Mouse (Mus musculus) liver, embryonic 11.5 days (tissue): ENCODE measurements at regions not wholly inside any gene's neighbourhood (a gene's known extent, or its start where the extent isn't known, plus 50 kb on each side); places are given as distances from the start of the nearest gene placed in this dataset.

Source experiments
- ATAC-seq: fragments of 200-750 bp; cut with Nextera tagmentation; replicated peaks from 2 replicates; pipeline ENCODE4 v1.8.0; 2017; ENCODE audit warnings: moderate number of reproducible peaks, mild to moderate bottlenecking, moderate TSS enrichment, moderate library complexity; ENCODE audit not compliant: low FRiP score
- DNase-seq: peaks from one replicate; pipeline ENCODE4 v3.0.0-alpha.2; 2017; ENCODE audit warnings: low spot score
- H3K27ac ChIP-seq: fragments of 300-500 bp; sonication (generic); 2 replicates; pipeline ENCODE4 v1.5.1; 2014; ENCODE audit warnings: mild to moderate bottlenecking, low read depth, low read length, control low read depth
- H3K27me3 ChIP-seq: fragments of 300-500 bp; sonication (generic); replicated peaks from 2 replicates; pipeline ENCODE4 v1.6.1; 2014; ENCODE audit warnings: low read length, mixed read lengths; ENCODE audit not compliant: control insufficient read depth, insufficient read depth
- H3K36me3 ChIP-seq: fragments of 300-500 bp; sonication (generic); 2 replicates; pipeline ENCODE4 v1.6.1; 2014; ENCODE audit warnings: mild to moderate bottlenecking, low read length, moderate library complexity, mixed read lengths; ENCODE audit not compliant: control insufficient read depth, insufficient read depth
- H3K4me1 ChIP-seq: fragments of 300-500 bp; sonication (generic); replicated peaks from 2 replicates; pipeline ENCODE4 v1.6.1; 2014; ENCODE audit warnings: low read length, mixed read lengths; ENCODE audit not compliant: control insufficient read depth, insufficient read depth
- H3K4me2 ChIP-seq: fragments of 300-500 bp; sonication (generic); 2 replicates; pipeline ENCODE4 v1.6.1; 2014; ENCODE audit warnings: mild to moderate bottlenecking, control low read depth, moderate library complexity
- H3K4me3 ChIP-seq: fragments of 300-500 bp; sonication (generic); 2 replicates; pipeline ENCODE4 v1.5.1; 2014; ENCODE audit warnings: low read depth, low read length, control low read depth
- H3K9ac ChIP-seq: fragments of 300-500 bp; sonication (generic); 2 replicates; pipeline ENCODE4 v1.6.1; 2014; ENCODE audit warnings: low read depth, low read length, control low read depth
- H3K9me3 ChIP-seq: fragments of 300-500 bp; sonication (generic); 2 replicates; pipeline ENCODE4 v1.6.1; 2016; ENCODE audit warnings: low read length, inconsistent platforms, mixed read lengths; ENCODE audit not compliant: control insufficient read depth
- WGBS: fragments of 180-500 bp; shearing (Covaris S2); extraction: QIAGEN DNeasy Blood & Tissue Kit; methylation state at CpG from one replicate; pipeline ENCODE4 v1.1.7; 2014; 5-methylcytosine and 5-hydroxymethylcytosine counted together

DNA sequence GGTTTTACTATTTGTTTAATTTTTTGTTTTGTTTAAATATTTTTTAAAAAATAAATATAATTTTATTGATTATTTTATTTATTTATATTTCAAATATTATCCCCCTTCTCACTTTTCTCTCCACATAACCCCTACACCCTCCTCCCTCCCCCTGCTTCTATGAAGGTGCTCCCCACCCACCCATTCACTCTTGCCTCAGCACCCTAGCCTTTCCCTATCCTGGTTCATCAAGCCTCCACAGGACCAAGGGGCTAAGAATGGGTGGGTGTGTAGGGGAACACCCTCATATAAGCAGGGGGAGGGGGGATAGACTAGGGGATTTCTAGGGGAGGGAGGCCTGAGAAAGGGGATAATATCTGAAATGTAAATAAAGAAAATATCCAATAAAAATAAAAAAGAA lies 313.7 kb upstream of the Gm21293 start:
- no peak overlapping the region for H3K27ac ChIP-seq
- no peak overlapping the region for H3K4me2 ChIP-seq
- H3K27me3 ChIP-seq = no peaks in the 10 kb centered on the region
- ATAC-seq = no peak
- no peaks in the 10 kb centered on the region for H3K4me1 ChIP-seq
- H3K36me3 ChIP-seq = no peaks in the 10 kb centered on the region
- H3K9ac ChIP-seq = no peak overlapping the region
- H3K4me3 ChIP-seq = no peak overlapping the region
- DNase-seq = no peak
- H3K9me3 ChIP-seq = no peaks in the 10 kb centered on the region

GRCm38 (mm10) chr10:103832063-103832462 lies 310.7 kb upstream of the Gm21293 start:
- no peak for ATAC-seq
- DNase-seq = no peak
- H3K9ac ChIP-seq = no peak overlapping the region
- no peaks in the 10 kb centered on the region for H3K27me3 ChIP-seq
- no peak overlapping the region for H3K4me3 ChIP-seq
- H3K4me2 ChIP-seq = no peak overlapping the region
- H3K36me3 ChIP-seq = no peaks in the 10 kb centered on the region
- H3K9me3 ChIP-seq = no peaks in the 10 kb centered on the region
- 65% methylated on average over 2 of the region's 2 CpGs for WGBS
- H3K27ac ChIP-seq = no peak overlapping the region
- H3K4me1 ChIP-seq = no peaks in the 10 kb centered on the region

GRCm38 (mm10) chr10:103855211-103855610 lies 287.6 kb upstream of the Gm21293 start:
- Histone ChIP-seq H3K4me2 (no peak overlapping the region), H3K36me3 (no peaks in the 10 kb centered on the region), H3K4me1 (no peaks in the 10 kb centered on the region), H3K27me3 (no peaks in the 10 kb centered on the region), H3K9me3 (no peaks in the 10 kb centered on the region), H3K27ac (no peak overlapping the region), H3K4me3 (no peak overlapping the region), H3K9ac (no peak overlapping the region)
- 83% methylated on average over 1 of the region's 1 CpGs for WGBS
- DNase-seq (no peak), ATAC-seq (no peak)

- no peaks in the 10 kb centered on the region for H3K36me3 ChIP-seq
- 75% methylated on average over 1 of the region's 1 CpGs for WGBS
- no peaks in the 10 kb centered on the region for H3K4me1 ChIP-seq
- H3K27ac ChIP-seq = no peak overlapping the region
- DNase-seq (no peak), ATAC-seq (no peak)
- no peaks in the 10 kb centered on the region for H3K9me3 ChIP-seq
- H3K4me2 ChIP-seq = no peak overlapping the region
- H3K9ac ChIP-seq = no peak overlapping the region
- no peak overlapping the region for H3K4me3 ChIP-seq
- H3K27me3 ChIP-seq = no peaks in the 10 kb centered on the region
Observed at GRCm38 (mm10) chr10:103860890-103861289, 281.9 kb upstream of the Gm21293 start.

GRCm38 (mm10) chr10:103862120-103862519 lies 280.7 kb upstream of the Gm21293 start:
- no peak overlapping the region for H3K27ac ChIP-seq
- no peak overlapping the region for H3K4me3 ChIP-seq

DNA sequence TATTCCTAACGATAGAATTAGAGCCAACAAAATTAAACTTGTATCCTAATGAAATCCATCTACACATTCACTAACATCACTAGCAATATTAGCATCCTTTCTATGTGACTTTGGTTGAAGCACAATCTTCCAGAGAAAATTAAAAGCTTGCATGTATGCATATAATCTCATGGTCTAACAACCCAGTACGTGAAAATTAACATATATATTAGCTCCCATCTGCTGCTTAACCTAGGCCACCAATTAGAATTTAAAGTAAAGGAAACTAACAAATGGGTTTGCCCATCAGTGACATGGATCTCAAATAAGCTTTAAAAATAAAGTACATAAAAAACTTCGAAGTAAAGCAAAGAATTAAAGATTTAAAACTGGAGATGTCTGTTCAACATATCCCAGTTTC lies 278.9 kb upstream of the Gm21293 start:
- H3K4me1 ChIP-seq = no peaks in the 10 kb centered on the region
- H3K27ac ChIP-seq = no peak overlapping the region
- no peak overlapping the region for H3K4me3 ChIP-seq
- H3K36me3 ChIP-seq = no peaks in the 10 kb centered on the region
- DNase-seq (no peak), ATAC-seq (no peak)
- H3K9me3 ChIP-seq = no peaks in the 10 kb centered on the region
- no peak overlapping the region for H3K9ac ChIP-seq
- H3K27me3 ChIP-seq = no peaks in the 10 kb centered on the region
- H3K4me2 ChIP-seq = no peak overlapping the region
- 69% methylated on average over 3 of the region's 3 CpGs for WGBS

More at GRCm38 (mm10) chr10:103862120-103862519, 280.7 kb upstream of the Gm21293 start:
- WGBS = 69% methylated on average over 2 of the region's 2 CpGs
- no peak for DNase-seq
- Histone ChIP-seq H3K9ac (no peak overlapping the region), H3K4me1 (no peaks in the 10 kb centered on the region), H3K9me3 (no peaks in the 10 kb centered on the region), H3K4me2 (no peak overlapping the region), H3K27me3 (no peaks in the 10 kb centered on the region), H3K36me3 (no peaks in the 10 kb centered on the region)
- ATAC-seq = no peak

GRCm38 (mm10) chr10:103910098-103910497 lies 232.7 kb upstream of the Gm21293 start:
- Histone ChIP-seq H3K4me2 (no peak overlapping the region), H3K9me3 (no peaks in the 10 kb centered on the region), H3K4me3 (no peak overlapping the region), H3K4me1 (no peaks in the 10 kb centered on the region), H3K27ac (no peak overlapping the region), H3K27me3 (no peaks in the 10 kb centered on the region), H3K36me3 (no peaks in the 10 kb centered on the region), H3K9ac (no peak overlapping the region)
- no peak for DNase-seq
- WGBS = 68% methylated on average over 2 of the region's 2 CpGs
- no peak for ATAC-seq

DNA sequence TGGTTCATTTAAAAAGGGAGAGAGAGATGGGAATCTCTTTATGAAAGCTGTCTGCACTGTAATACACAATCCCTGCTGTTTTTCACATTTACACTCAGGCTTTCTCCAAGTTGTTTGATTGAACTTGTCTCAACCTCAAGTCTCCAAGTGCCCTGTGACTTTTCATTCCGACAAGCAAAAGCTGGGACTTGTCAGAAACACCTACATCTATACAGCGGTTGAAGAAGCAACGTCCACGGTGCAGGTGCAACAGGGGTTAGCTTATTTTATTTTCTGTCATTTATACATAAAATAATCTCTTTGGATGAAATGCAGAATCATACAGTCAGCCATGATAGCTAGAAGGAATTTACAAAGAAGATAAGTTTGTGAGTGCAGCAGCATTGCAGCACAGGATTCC lies 184.6 kb upstream of the Gm21293 start:
- Histone ChIP-seq H3K27ac (no peak overlapping the region), H3K4me3 (no peak overlapping the region), H3K27me3 (no peaks in the 10 kb centered on the region), H3K9ac (no peak overlapping the region), H3K36me3 (no peaks in the 10 kb centered on the region), H3K4me1 (no peaks in the 10 kb centered on the region), H3K4me2 (no peak overlapping the region), H3K9me3 (no peaks in the 10 kb centered on the region)
- ATAC-seq (no peak), DNase-seq (no peak)
- whole genome bisulfite sequencing = 50% methylated on average over 4 of the region's 4 CpGs

DNA sequence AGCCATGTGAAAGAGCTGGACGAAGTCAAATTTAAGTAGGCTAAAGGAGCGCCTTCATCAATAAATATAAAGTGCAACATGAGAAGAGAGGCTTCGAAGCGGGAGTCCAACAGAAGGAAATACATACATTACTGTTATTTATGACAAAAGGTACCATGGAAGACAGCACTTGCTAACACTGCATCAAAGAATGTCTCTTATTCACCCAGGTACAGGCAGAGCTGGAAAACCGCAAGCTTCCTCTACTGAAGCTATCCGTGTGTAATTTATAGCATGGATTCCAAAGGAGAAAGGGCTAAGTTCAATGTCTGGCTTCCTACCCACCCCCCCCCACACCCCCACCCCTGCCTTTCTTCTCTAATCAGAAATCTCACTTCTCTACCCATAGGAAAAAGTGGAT lies 166.7 kb upstream of the Gm21293 start:
- ATAC-seq (no peak), DNase-seq (no peak)
- H3K4me1 ChIP-seq = no peaks in the 10 kb centered on the region
- no peak overlapping the region for H3K27ac ChIP-seq
- H3K36me3 ChIP-seq = no peaks in the 10 kb centered on the region
- no peak overlapping the region for H3K4me2 ChIP-seq
- H3K27me3 ChIP-seq = no peaks in the 10 kb centered on the region
- 84% methylated on average over 6 of the region's 6 CpGs for WGBS
- H3K4me3 ChIP-seq = no peak overlapping the region
- H3K9me3 ChIP-seq = no peaks in the 10 kb centered on the region
- no peak overlapping the region for H3K9ac ChIP-seq
